Mouse (Mus musculus) heart, adult 2 months (tissue): Measurements from ENCODE around the gene Gm5148. TPM values are rescaled to one million over a fixed set of nuclear protein-coding genes. Genes with fewer than 3 reads are reported as not detected.
A peak's percentile ranks its signal among the peaks of the same experiment; 100 is the strongest.

Experiments used
- DNase-seq, 2 experiments: peaks; one replicate each; pipeline ENCODE4 v3.0.0; 2021
- H3K27ac ChIP-seq: fragments of 200-600 bp; 2 replicates; pipeline ENCODE4 v1.8.1; 2022
- H3K27me3 ChIP-seq: fragments of 200-500 bp; 2 replicates; pipeline ENCODE4 v1.6.1; 2012; ENCODE audit warnings: mild to moderate bottlenecking, low read length, inconsistent platforms, mixed read lengths; ENCODE audit not compliant: control insufficient read depth, insufficient read depth
- H3K36me3 ChIP-seq: fragments of 200-500 bp; 2 replicates; pipeline ENCODE4 v1.6.1; 2012; ENCODE audit warnings: low read length, inconsistent platforms; ENCODE audit not compliant: control insufficient read depth, insufficient read depth
- H3K4me1 ChIP-seq: fragments of 200-500 bp; 2 replicates; pipeline ENCODE4 v1.6.1; 2011; ENCODE audit warnings: low read length; ENCODE audit not compliant: control insufficient read depth, insufficient read depth
- H3K4me3 ChIP-seq: fragments of 200-600 bp; 2 replicates; pipeline ENCODE4 v1.8.1; 2022
- H3K79me2 ChIP-seq: fragments of 200-500 bp; replicated peaks from 2 replicates; pipeline ENCODE4 v1.6.1; 2012; ENCODE audit warnings: mild to moderate bottlenecking, inconsistent platforms, low read length, moderate library complexity, mixed read lengths; ENCODE audit not compliant: control insufficient read depth, insufficient read depth
- H3K9ac ChIP-seq: fragments of 200-500 bp; 2 replicates; pipeline ENCODE4 v1.6.1; 2012; ENCODE audit warnings: low read depth, mild to moderate bottlenecking, control low read depth, inconsistent platforms, low read length, mixed read lengths
- CTCF ChIP-seq: fragments of 200-600 bp; IDR thresholded peaks from 2 replicates; pipeline ENCODE4 v1.8.1; 2022; ENCODE audit warnings: antibody characterized with exemption, mild to moderate bottlenecking, moderate library complexity
- EP300 ChIP-seq: fragments of 200-500 bp; IDR thresholded peaks from 2 replicates; pipeline ENCODE4 v1.6.1; 2011; ENCODE audit warnings: low read depth, low read length, control low read depth; ENCODE audit not compliant: insufficient read depth
- POLR2A ChIP-seq: fragments of 200-500 bp; IDR thresholded peaks from 2 replicates; pipeline ENCODE4 v1.6.1; 2011; ENCODE audit warnings: mild to moderate bottlenecking, low read depth, low read length, control low read depth; ENCODE audit not compliant: insufficient read depth
- WGBS: fragments of 180-500 bp; shearing (Covaris S2); methylation state at CpG from one replicate; pipeline ENCODE4 v1.1.7; 2018; 5-methylcytosine and 5-hydroxymethylcytosine counted together
- intact Hi-C: fragments of 180-260 bp; cut with DNase I; formaldehyde crosslinking; loops from one replicate; pipeline ENCODE4 v1.15.1; 2025
- polyA plus RNA-seq: library from polyadenylated mRNA; depleted of rRNA; stranded (reverse); fragments of >200 nt; gene quantifications from 2 replicates; pipeline ENCODE4 v1.2.3, GENCODE M21; 2012
- total RNA-seq, 2 experiments: library from RNA; stranded (reverse); gene quantifications; 2 replicates each; pipeline ENCODE4 v1.2.3; 2021

Gm5148 gene
- total and polyA plus RNA-seq, 3 experiments = 0.25 to 0.57 TPM; not detected in 1

DNA sequence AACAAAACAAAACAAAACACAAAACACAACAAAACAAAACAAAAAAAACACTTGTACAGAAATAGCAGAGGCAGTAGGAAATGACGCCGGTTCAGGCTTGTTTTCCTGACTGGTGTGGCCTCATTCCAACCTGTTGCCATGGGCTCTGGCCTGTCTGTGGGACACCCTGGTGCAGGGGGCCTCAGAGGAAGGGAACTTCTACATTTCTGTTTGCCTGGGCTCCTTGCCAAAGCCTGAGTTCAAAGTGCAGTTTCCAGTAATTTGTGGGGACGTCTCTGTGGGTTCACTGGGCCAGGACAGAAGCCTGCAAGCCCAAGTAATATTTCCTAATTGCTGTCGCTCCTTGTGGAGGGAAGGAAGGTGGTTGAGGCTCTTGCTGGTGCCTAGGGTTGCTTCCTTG, 4.9 kb upstream of the Gm5148 start:
- intact Hi-C loops = loop anchor here (2.0 kb wide), 2 partner anchors 30 to 88 kb away; no protein-coding TSS in a partner anchor
- WGBS = 17% methylated on average over 4 of the region's 4 CpGs

GRCm38 (mm10) chr3:37728112-37729100, 4.1 kb upstream of the Gm5148 start:
- Histone ChIP-seq H3K9ac (no peak overlapping the region), H3K4me3 (no peak overlapping the region), H3K79me2 (no peaks in the 10 kb centered on the region), H3K4me1 (peaks cover 16% of the 10 kb centered on the region), H3K27me3 (no peaks in the 10 kb centered on the region; the same call in 1 of the 2 replicates), H3K27ac (peak overlapping the region; percentile 47), H3K36me3 (no peaks in the 10 kb centered on the region)
- no peak for TF ChIP-seq POLR2A
- TF ChIP-seq EP300 = no peak
- no peak for TF ChIP-seq CTCF
- 44% methylated on average over 9 of the region's 9 CpGs for WGBS
- intact Hi-C loops = loop anchor here (2.0 kb wide), 2 partner anchors 30 to 88 kb away; no protein-coding TSS in a partner anchor
- peak; percentile 40 to 45 for DNase-seq

More for the DNA sequence above, 4.9 kb upstream of the Gm5148 start:
- Histone ChIP-seq H3K36me3 (no peaks in the 10 kb centered on the region), H3K27ac (peak overlapping the region; percentile 47), H3K79me2 (no peaks in the 10 kb centered on the region), H3K4me3 (no peak overlapping the region), H3K4me1 (peaks cover 16% of the 10 kb centered on the region), H3K9ac (no peak overlapping the region), H3K27me3 (no peaks in the 10 kb centered on the region; the same call in 1 of the 2 replicates)
- DNase-seq = peak; percentile 79 to 87
- TF ChIP-seq POLR2A = no peak
- TF ChIP-seq CTCF = no peak
- 0 out of 2 replicates have a peak, but pooled peaks have one; percentile 62 for TF ChIP-seq EP300

- H3K4me3 ChIP-seq = no peak overlapping the region
- no peak for DNase-seq
- TF ChIP-seq EP300 (no peak), CTCF (no peak), POLR2A (no peak)
- no peak overlapping the region for H3K9ac ChIP-seq
- H3K4me1 ChIP-seq = peaks cover 16% of the 10 kb centered on the region
- intact Hi-C loops = no loop called here
- 84% methylated on average over 5 of the region's 5 CpGs for WGBS
- no peaks in the 10 kb centered on the region for H3K36me3 ChIP-seq
- H3K79me2 ChIP-seq = no peaks in the 10 kb centered on the region
- peak overlapping the region; percentile 21 for H3K27ac ChIP-seq
- no peaks in the 10 kb centered on the region; the same call in 1 of the 2 replicates for H3K27me3 ChIP-seq
Measured at GRCm38 (mm10) chr3:37727392-37727791, 3.1 kb upstream of the Gm5148 start.

DNA sequence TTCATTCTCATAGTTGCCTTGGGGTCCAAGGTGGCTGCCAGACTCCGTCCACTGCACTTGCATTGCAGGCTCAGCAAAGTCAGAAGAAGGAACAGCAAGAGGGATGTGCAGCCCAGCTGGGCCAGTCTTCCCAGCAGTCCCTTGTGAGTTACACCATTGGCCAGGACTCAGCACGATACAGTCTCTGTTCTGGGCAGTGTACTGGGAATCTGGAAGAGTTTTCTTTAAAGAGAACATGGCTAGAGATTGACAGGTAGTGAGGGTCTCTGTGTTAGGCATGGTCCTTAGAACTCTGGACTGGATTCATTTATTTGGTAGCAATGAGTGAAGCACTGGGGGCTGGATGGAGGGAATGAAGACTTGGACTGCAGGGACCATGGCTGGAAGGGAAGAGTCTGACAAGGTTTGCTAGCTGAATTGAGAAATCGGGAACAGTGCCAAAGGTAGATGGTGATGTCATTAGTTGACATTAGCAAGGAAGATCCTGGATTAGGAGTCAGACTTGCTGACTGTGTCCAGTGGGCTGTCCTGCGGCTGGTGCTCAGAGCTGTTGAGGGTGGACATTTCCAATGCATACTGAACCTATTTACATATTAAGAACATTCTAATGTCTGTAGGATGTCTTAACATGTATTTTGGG, 2.3 kb upstream of the Gm5148 start:
- no peaks in the 10 kb centered on the region for H3K79me2 ChIP-seq
- DNase-seq = peak; percentile 61 to 73
- no peak overlapping the region for H3K9ac ChIP-seq
- TF ChIP-seq CTCF = no peak
- no peak for TF ChIP-seq EP300
- no peak for TF ChIP-seq POLR2A
- H3K27me3 ChIP-seq = no peaks in the 10 kb centered on the region; the same call in 1 of the 2 replicates
- 45% methylated on average over 4 of the region's 4 CpGs for WGBS
- H3K4me3 ChIP-seq = no peak overlapping the region
- H3K4me1 ChIP-seq = peaks cover 16% of the 10 kb centered on the region
- intact Hi-C loops = no loop called here
- H3K27ac ChIP-seq = peak overlapping the region; percentile 21
- no peaks in the 10 kb centered on the region for H3K36me3 ChIP-seq

- Histone ChIP-seq H3K4me3 (no peak overlapping the region), H3K27ac (no peak overlapping the region), H3K4me1 (peaks cover 16% of the 10 kb centered on the region), H3K9ac (no peak overlapping the region), H3K27me3 (no peaks in the 10 kb centered on the region; the same call in 1 of the 2 replicates), H3K36me3 (no peaks in the 10 kb centered on the region), H3K79me2 (no peaks in the 10 kb centered on the region)
- no peak for DNase-seq
- intact Hi-C loops = no loop called here
- TF ChIP-seq CTCF (no peak), POLR2A (no peak), EP300 (no peak)
- WGBS = 86% methylated on average over 6 of the region's 6 CpGs
Measured at GRCm38 (mm10) chr3:37724946-37725735, 851 bp upstream of the Gm5148 start.
